Mouse (Mus musculus): ENCODE data around the gene Zdhhc21.

DNA sequence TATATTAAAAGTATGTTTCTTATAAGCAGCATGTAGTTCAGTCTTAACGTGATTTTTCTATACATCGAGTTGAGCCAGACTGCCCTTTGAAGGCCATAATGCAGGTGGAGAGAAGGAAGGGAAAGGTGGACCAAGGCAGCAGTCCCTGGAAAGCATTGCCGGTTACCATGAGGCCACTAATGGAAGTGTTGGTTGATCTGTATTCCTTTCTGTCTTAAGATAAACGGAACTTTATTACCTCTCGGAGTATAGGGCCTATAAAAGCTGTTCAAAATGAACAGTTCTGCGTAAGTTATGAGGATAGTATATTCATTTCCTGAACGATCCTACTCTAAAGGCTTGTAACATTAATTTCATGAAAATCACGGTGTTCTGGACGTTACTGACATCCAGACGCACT, 35.5 kb upstream of the Zdhhc21 start:
- TF ChIP-seq CTCF (IDR thresholded peaks at IDR 0.05; ENCODE audit: control insufficient read depth, insufficient read depth, insufficient read length) (no peak), MAX (IDR thresholded peaks at IDR 0.05) (no peak), USF1 (IDR thresholded peaks at IDR 0.05; ENCODE audit: low read depth) (no peak), MYOG (IDR thresholded peaks at IDR 0.05; ENCODE audit: control insufficient read depth, extremely low read depth, insufficient read length) (no peak), CEBPB (IDR thresholded peaks at IDR 0.05; ENCODE audit: low read depth) (no peak), FOSL1 (IDR thresholded peaks at IDR 0.05; ENCODE audit: insufficient read depth, low read length, poor library complexity, severe bottlenecking) (no peak)

Measured in C2C12 (cell line).